Mouse (Mus musculus): Measurements from ENCODE around the gene Neurod1. TPM values are rescaled to one million over a fixed set of nuclear protein-coding genes. Genes with fewer than 3 reads are reported as not detected.
A peak's percentile ranks its signal among the peaks of the same experiment; 100 is the strongest.

Gene Neurod1
- polyA plus RNA-seq, 1 experiment from 2014 or later = 23.6 TPM

DNA sequence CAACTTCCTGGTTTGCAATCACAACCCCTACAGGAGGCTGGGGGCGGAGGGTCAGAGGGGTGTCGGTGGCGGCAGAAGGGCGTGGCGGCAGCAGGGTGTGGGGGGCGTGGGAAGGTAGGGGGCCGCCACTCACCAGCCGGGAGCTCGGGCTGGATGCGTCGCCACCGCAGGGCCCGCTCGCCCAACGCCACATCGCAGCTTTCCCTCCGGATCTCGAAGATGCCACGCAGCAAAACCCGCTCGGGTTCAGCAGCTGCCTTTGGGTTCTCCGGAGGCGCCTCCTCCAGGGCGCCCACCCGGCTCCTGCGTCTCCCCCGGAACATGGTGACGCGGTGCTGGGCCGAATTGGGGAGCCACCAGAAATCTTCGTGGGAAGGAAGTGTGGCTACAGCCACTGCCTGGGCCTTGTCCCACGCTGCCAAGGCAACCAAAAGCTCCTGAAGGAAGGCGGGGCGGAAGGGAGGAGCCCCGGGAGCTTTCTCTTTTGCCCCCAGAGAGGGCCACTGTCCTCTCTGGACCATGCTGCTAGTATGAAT is 27.9 kb downstream of the Neurod1 start:
- H3K4me2 ChIP-seq (ENCODE audit: low read depth, low read length) = peak overlapping the region; percentile 80
- peak overlapping the region; percentile 35 for H3K4me3 ChIP-seq (ENCODE audit: low read depth, low read length)
- peaks cover 8% of the 10 kb centered on the region for H3K4me1 ChIP-seq (ENCODE audit: control insufficient read depth, insufficient read depth, low read length)
- H3K9me3 ChIP-seq (ENCODE audit: control insufficient read depth, low read length) = no peaks in the 10 kb centered on the region
- 0% methylated on average over 33 of the region's 35 CpGs for WGBS
- peak; percentile 56; the same call in 1 of the 2 replicates for ATAC-seq (ENCODE audit: low read depth)
- peak overlapping the region; percentile 16; the same call in 1 of the 2 replicates for H3K9ac ChIP-seq (replicated peaks; ENCODE audit: low read depth, low read length)
- no peak overlapping the region for H3K27ac ChIP-seq (ENCODE audit: low read depth, low read length)
- no peaks in the 10 kb centered on the region for H3K36me3 ChIP-seq (ENCODE audit: control insufficient read depth, insufficient read depth, low read length)
- H3K27me3 ChIP-seq (ENCODE audit: control insufficient read depth, insufficient read depth, low read length) = peaks cover 4% of the 10 kb centered on the region

DNA sequence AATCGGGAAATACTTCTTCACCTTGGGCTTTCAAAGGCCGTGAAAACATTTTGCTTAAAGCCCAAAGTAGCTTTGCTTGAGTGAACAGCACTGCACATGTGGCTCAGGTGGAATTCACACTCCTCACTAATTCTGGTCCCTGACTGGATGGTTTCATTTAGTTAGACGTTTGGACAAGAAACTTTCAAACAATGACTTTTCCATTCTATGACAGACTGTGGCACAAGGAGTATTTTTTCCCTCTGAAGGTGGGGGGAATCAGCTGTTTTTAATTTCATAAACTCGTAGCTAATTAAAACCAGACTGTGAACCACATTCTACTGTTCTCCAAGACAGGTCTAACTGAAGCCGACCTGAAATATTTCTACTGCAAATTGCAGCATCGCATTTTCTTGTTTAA is 28.5 kb downstream of the Neurod1 start:
- Histone ChIP-seq H3K9ac (replicated peaks; ENCODE audit: low read depth, low read length) (no peak overlapping the region), H3K36me3 (ENCODE audit: control insufficient read depth, insufficient read depth, low read length) (no peaks in the 10 kb centered on the region), H3K4me3 (ENCODE audit: low read depth, low read length) (no peak overlapping the region), H3K27me3 (ENCODE audit: control insufficient read depth, insufficient read depth, low read length) (peaks cover 4% of the 10 kb centered on the region), H3K9me3 (ENCODE audit: control insufficient read depth, low read length) (no peaks in the 10 kb centered on the region), H3K4me2 (ENCODE audit: low read depth, low read length) (no peak overlapping the region), H3K4me1 (ENCODE audit: control insufficient read depth, insufficient read depth, low read length) (peaks cover 8% of the 10 kb centered on the region), H3K27ac (ENCODE audit: low read depth, low read length) (no peak overlapping the region)
- no peak for ATAC-seq (ENCODE audit: low read depth)
- 29% methylated on average over 6 of the region's 6 CpGs for WGBS

DNA sequence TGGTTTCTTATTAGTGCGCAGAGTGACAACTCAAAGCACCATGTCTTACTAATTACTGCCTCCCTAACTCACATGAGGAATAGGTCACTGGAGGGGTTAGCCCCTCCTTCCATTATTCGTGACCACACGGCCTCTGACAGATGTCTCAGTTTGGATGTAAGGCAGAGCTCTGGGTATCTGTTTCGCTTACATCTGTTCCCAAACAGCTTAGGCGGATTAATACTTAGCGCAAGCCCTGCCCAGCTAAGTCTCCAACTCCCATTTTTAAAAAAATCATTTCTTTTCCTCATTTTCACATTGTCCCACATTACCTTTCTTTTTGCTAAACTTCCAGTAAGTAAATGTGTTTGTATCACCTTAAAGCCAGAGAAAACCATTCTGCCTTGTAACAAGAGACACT is 34.9 kb downstream of the Neurod1 start:
- H3K4me1 ChIP-seq (ENCODE audit: control insufficient read depth, insufficient read depth, low read length) = no peaks in the 10 kb centered on the region
- no peaks in the 10 kb centered on the region for H3K9me3 ChIP-seq (ENCODE audit: control insufficient read depth, low read length)
- no peak overlapping the region for H3K27ac ChIP-seq (ENCODE audit: low read depth, low read length)
- H3K36me3 ChIP-seq (ENCODE audit: control insufficient read depth, insufficient read depth, low read length) = no peaks in the 10 kb centered on the region
- ATAC-seq (ENCODE audit: low read depth) = no peak
- H3K4me3 ChIP-seq (ENCODE audit: low read depth, low read length) = no peak overlapping the region
- 53% methylated on average over 6 of the region's 6 CpGs for WGBS
- H3K4me2 ChIP-seq (ENCODE audit: low read depth, low read length) = no peak overlapping the region
- no peak overlapping the region for H3K9ac ChIP-seq (replicated peaks; ENCODE audit: low read depth, low read length)
- H3K27me3 ChIP-seq (ENCODE audit: control insufficient read depth, insufficient read depth, low read length) = no peaks in the 10 kb centered on the region

DNA sequence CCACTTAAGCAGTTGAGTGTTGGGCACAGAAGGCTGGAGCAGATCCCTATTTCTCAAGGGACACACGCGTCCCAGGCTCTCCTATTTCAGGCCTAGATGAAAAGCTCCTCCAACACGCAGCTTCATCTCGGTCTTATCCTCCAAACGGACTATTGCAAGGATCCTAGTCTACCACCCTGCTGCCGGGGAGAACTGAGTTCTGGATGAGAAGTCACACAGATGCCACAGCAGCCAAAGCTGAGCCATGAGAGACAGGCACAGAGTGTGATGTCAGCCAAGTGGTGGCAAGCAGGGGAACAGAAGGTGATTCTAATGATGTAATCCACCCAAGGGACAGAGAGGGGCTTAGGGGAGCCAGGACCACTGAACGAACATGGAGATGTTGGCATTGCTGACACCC is 42.0 kb downstream of the Neurod1 start:
- peak; percentile 38; the same call in 1 of the 2 replicates for ATAC-seq (ENCODE audit: low read depth)
- Histone ChIP-seq H3K4me3 (ENCODE audit: low read depth, low read length) (no peak overlapping the region), H3K27ac (ENCODE audit: low read depth, low read length) (no peak overlapping the region), H3K36me3 (ENCODE audit: control insufficient read depth, insufficient read depth, low read length) (no peaks in the 10 kb centered on the region), H3K9me3 (ENCODE audit: control insufficient read depth, low read length) (no peaks in the 10 kb centered on the region), H3K4me2 (ENCODE audit: low read depth, low read length) (no peak overlapping the region), H3K4me1 (ENCODE audit: control insufficient read depth, insufficient read depth, low read length) (no peaks in the 10 kb centered on the region), H3K27me3 (ENCODE audit: control insufficient read depth, insufficient read depth, low read length) (no peaks in the 10 kb centered on the region), H3K9ac (replicated peaks; ENCODE audit: low read depth, low read length) (no peak overlapping the region)
- WGBS = 86% methylated on average over 7 of the region's 7 CpGs

DNA sequence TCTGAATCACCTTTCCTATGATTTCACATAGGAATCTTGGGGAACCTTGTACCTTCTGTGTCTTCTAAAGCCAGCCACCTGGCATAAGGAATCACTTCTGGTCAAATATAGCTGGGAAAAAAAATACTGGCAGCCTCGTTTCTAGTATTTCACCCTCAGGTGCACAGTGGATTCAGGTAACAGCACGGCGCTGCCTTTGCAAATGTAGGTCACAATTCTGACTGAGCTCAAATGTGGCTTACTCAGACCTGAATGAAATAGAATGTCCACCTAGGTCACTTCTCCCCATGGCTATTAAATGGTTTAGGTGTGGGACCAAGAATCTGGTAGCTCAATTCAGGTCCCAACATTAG is 45.7 kb downstream of the Neurod1 start:
- Histone ChIP-seq H3K27ac (ENCODE audit: low read depth, low read length) (no peak overlapping the region), H3K4me1 (ENCODE audit: control insufficient read depth, insufficient read depth, low read length) (no peaks in the 10 kb centered on the region), H3K9ac (replicated peaks; ENCODE audit: low read depth, low read length) (no peak overlapping the region), H3K4me2 (ENCODE audit: low read depth, low read length) (no peak overlapping the region), H3K9me3 (ENCODE audit: control insufficient read depth, low read length) (no peaks in the 10 kb centered on the region), H3K27me3 (ENCODE audit: control insufficient read depth, insufficient read depth, low read length) (no peaks in the 10 kb centered on the region), H3K36me3 (ENCODE audit: control insufficient read depth, insufficient read depth, low read length) (no peaks in the 10 kb centered on the region), H3K4me3 (ENCODE audit: low read depth, low read length) (no peak overlapping the region)
- ATAC-seq (ENCODE audit: low read depth) = no peak
- whole genome bisulfite sequencing = 89% methylated on average over 3 of the region's 3 CpGs

DNA sequence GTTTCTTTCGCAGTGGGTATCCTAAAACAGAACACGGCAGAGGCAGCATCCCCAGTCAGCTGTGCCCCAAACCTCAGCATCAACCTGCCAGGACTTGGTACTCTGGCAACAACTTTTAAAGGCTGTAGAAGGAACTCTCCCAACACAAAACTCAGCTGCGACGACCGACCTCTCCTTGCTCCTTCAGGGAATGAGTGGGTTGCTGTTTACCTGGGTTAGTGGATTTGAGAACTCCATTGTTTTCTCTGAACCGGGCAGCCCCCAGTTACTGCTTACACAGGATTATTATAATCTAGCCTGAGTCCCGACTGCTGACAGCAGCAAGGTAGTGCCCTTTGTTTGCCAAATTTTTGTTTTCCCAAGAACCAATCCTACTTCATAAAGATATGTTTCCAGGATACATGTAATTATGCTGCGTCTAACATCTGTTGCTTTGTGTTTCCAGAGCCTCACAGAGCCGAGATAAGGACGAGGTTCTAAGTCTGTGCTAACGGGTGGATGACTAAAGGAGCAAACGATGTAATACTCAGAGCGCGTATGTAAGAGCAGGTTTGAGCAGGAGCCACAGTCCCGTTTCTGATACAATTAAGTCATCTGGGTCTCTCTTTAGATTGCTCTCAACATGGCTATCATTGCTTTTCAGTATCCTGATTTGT is 46.2 kb downstream of the Neurod1 start:
- no peak overlapping the region for H3K27ac ChIP-seq (ENCODE audit: low read depth, low read length)
- no peak overlapping the region for H3K9ac ChIP-seq (replicated peaks; ENCODE audit: low read depth, low read length)
- no peaks in the 10 kb centered on the region for H3K4me1 ChIP-seq (ENCODE audit: control insufficient read depth, insufficient read depth, low read length)
- ATAC-seq (ENCODE audit: low read depth) = no peak
- no peak overlapping the region for H3K4me2 ChIP-seq (ENCODE audit: low read depth, low read length)
- H3K4me3 ChIP-seq (ENCODE audit: low read depth, low read length) = no peak overlapping the region
- no peaks in the 10 kb centered on the region for H3K27me3 ChIP-seq (ENCODE audit: control insufficient read depth, insufficient read depth, low read length)
- WGBS = 75% methylated on average over 15 of the region's 15 CpGs
- H3K9me3 ChIP-seq (ENCODE audit: control insufficient read depth, low read length) = no peaks in the 10 kb centered on the region
- no peaks in the 10 kb centered on the region for H3K36me3 ChIP-seq (ENCODE audit: control insufficient read depth, insufficient read depth, low read length)

DNA sequence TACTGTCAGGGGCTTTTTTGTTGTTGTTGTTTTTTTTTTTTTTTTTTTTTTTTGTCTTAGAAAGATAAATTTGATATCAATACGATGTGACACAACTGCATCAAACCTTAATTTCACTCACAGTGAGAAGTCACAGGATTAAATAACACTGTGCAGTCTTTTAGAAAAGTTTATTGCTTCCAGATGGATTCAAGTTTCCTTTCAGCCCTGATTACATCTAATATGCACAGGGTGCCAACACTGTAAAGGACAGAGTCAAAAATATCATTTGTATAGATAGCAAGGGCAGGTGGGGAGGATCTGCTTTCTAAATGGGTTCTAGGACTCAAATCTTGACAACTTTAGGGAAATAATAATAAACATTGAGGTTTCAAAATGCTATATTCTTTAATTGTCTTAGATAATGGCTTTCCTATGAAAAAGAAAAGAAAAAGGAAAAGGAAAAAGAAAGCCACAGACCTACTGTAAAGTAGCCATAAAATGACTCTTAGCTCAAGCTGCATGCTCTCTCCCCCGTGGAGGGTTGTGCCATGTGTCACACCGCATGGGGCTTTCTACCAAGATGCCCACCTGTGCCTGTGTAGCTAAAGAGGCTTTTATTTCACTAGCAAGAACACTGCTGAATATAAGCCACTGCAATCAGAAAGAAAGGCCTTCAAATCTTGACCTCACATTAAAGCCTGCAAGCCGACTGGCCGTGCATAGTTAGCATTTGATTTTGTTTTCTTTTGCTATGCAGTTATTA is 50.7 kb downstream of the Neurod1 start:
- no peak overlapping the region for H3K9ac ChIP-seq (replicated peaks; ENCODE audit: low read depth, low read length)
- WGBS = 61% methylated on average over 5 of the region's 5 CpGs
- H3K27me3 ChIP-seq (ENCODE audit: control insufficient read depth, insufficient read depth, low read length) = no peaks in the 10 kb centered on the region
- H3K9me3 ChIP-seq (ENCODE audit: control insufficient read depth, low read length) = no peaks in the 10 kb centered on the region
- no peak overlapping the region for H3K4me3 ChIP-seq (ENCODE audit: low read depth, low read length)
- no peak overlapping the region for H3K4me2 ChIP-seq (ENCODE audit: low read depth, low read length)
- no peaks in the 10 kb centered on the region for H3K36me3 ChIP-seq (ENCODE audit: control insufficient read depth, insufficient read depth, low read length)
- H3K4me1 ChIP-seq (ENCODE audit: control insufficient read depth, insufficient read depth, low read length) = no peaks in the 10 kb centered on the region
- ATAC-seq (ENCODE audit: low read depth) = no peak
- no peak overlapping the region for H3K27ac ChIP-seq (ENCODE audit: low read depth, low read length)

Other genes starting within 250 kb of the Neurod1 start
- gene Itga4, start 201.3 kb downstream of the Neurod1 start, polyA plus RNA-seq (2014; fragmentation: Nextera tagmentation; extraction: Ambion mirVana) = 2.3 and 4.4 TPM in 2 replicates
- 1.4 and 1.6 TPM in 2 replicates for gene Cerkl, start within 50 bp of the Neurod1 start, polyA plus RNA-seq (2014; fragmentation: Nextera tagmentation; extraction: Ambion mirVana)
- gene Itprid2, start 178.6 kb upstream of the Neurod1 start, polyA plus RNA-seq (2014; fragmentation: Nextera tagmentation; extraction: Ambion mirVana) = 6.5 and 9.6 TPM in 2 replicates

Measured in neural tube, embryonic 14.5 days (tissue).